Mouse (Mus musculus) kidney, postnatal 14 days (tissue): ENCODE results near the gene Parg.
"Not testable (repeated sequence)": the region's sequence is repeated elsewhere in the genome, so short reads cannot be mapped to it uniquely, and the experiment has no call there.

Experiments used
- DNase-seq: peaks from one replicate; pipeline ENCODE4 v3.0.0; 2022; ENCODE audit warnings: mixed read lengths

The Parg gene

GRCm38 (mm10) chr14:32201791-32202451 is at the start of gene Parg, which contains the start of gene Timm23:
Gene Parg (plus strand): TSS chr14:32201949.
Gene Timm23 (minus strand): TSS chr14:32201898.
- peak; percentile 93 for DNase-seq

DNA sequence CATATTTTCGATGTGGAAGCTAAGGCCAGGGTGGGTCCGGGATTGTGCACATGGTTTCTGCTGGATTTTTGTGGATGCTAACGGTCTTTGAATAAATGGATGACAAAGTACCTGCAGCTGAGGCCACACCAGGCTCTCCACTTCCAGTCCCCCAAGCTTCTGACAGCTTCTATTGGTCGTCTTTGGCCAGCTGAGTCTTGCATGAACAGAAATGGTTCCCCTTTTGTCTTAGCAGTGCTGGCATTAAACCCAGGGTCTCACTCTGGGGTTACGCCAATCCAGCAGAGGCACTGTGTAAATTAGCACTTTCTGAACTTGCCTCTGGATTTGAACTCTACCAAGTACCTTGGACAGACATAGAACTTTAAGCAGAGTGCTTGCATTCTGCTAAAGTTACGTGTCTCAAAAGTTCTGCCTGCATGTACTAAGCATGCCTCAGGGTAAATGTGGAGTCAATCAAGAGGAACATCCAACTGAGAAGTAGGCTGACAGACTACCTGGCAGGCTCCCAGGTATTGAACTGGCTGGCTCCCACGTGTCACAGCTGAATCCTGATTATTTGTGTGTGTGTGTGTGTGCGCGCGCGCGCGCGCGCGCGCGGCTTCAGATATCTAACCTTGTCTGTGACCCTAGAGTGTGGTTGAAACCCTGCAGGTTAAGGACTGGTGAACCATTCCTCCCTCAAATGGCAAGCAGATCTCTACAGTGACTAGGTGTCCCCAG is 49.3 kb upstream of the Parg start:
- no peak for DNase-seq

DNA sequence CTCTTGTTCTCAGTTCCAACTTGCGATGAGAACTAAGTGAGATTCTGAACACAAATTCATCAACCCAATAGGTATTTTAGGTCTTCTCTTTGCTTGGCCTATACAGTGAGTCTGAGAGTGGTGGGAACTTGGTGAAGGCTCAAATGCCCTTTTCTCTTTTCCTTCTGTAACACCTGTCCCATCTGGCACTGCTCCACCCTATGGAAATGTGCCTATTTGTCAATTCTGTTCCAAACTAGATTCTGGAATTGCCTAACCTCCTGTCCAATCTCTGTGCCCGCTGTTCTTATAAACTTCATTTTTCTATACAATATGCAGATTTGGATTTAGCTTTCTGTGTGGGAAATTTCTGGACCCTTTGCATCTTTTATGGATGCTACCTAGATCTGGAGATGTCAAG is 48.6 kb upstream of the Parg start:
- DNase-seq, result no peak

- no peak for DNase-seq
Measured at GRCm38 (mm10) chr14:32154758-32155157, 47.0 kb upstream of the Parg start.

- no peak for DNase-seq
Measured at GRCm38 (mm10) chr14:32159150-32159670, 42.5 kb upstream of the Parg start.

- peak; percentile 99 for DNase-seq
Measured at GRCm38 (mm10) chr14:32159690-32160246, 42.0 kb upstream of the Parg start, which contains the start of gene Ncoa4. Gene Ncoa4 (plus strand): TSS chr14:32159865.

DNA sequence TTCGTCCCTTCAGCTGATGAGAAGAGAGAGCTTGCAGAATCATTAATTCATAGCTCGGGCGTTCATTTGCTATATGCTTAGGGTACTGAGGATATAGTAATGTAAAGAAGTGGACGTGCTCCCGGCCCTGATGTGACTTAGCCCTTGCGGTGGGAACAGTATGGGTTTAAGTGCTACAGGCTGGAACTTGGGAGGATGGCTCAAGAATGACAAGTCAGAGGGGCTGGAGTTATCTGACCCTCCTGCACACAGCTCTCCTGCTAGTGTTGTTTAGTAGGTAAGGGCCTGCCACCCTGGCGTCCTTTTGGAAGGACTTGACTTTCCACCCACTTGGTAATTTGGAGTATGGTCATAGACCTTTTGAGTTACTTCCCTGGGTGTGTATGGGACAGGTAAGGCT is 41.2 kb upstream of the Parg start:
- no peak for DNase-seq

DNA sequence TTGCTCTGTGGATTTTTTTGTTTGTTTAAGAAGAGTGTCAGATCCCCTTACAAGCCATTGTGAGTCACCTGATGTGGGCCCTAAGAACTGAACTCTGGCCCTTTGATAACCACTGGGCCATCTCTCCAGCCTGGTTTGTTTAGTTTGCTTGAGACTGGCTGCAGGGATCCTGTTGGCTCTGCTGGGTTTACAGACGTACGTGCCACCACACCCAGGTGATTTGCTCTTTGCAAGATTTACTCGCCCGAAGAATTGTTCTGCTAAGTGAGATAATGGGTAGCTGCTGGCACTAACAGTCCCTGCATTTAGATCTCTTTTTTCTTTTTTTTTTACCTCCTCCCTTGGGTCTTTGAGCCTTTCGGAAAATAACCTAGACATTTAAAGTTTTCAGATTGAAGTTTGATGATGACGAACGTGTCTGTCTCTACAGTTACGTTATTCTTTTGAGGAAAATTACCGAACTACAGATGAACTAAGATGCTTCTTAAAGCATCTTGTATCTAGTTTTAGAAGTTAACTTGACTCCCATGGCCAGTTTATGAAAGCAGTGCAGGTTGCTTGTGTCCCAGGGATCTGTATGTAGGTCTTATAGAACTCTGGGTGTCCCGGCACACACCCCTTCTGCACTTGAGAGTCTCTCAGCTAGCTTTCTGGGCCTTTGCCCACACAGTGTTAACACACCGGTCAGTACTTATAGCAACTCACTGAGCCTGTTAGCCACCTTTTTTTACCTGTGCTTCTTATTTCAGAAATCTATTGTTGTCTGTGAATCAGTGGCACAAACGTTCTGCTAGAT is 40.5 kb upstream of the Parg start:
- DNase-seq, result no peak

GRCm38 (mm10) chr14:32162231-32162630 is 39.5 kb upstream of the Parg start:
- DNase-seq, result no peak

- no peak for DNase-seq
Measured at GRCm38 (mm10) chr14:32163203-32163888, 38.4 kb upstream of the Parg start.

- DNase-seq, result no peak
Measured at GRCm38 (mm10) chr14:32164173-32165051, 37.3 kb upstream of the Parg start.

GRCm38 (mm10) chr14:32165278-32166061 is 36.3 kb upstream of the Parg start:
- DNase-seq, result peak; percentile 93

GRCm38 (mm10) chr14:32166062-32166441 is 35.7 kb upstream of the Parg start:
- DNase-seq, result no peak

DNA sequence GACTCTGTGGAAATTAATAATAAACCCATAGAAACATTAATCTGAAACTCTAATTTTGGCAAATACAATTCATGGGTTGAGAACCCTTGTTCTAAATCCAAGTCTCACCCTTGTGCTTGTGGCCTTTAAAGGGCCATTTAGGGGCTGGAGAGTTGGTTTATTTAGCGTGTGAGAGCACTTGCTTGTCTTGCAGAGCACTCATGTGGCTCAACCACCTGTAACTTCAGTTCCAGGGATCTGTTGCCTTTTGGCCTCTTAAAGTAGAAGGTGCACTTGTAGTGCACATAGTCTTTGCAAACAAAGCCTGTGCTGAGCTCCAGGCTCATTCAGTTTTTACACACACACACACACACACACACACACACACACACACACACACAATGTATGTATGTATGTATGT is 34.9 kb upstream of the Parg start:
- no peak for DNase-seq

DNA sequence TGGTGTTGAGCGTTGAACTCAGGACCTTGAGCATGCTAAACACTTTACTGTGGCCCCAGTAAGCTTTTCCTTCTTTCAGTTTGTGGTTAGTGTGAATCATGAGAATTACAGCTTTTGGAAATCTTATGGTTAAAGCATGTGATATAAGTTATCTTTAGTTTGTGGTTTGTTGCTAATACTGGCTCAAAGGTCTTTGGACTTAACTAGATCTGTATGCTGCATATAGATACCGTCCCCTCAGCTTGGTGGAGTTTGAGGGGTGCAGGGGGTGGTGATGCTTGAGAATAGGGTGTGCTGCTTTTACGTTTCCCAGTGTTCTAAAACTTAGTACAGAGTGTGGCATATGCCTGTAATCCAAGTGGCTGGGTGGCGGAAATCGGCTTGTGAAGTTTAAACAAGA is 34.4 kb upstream of the Parg start:
- DNase-seq, result no peak

GRCm38 (mm10) chr14:32168653-32169231 is 33.0 kb upstream of the Parg start:
- no peak for DNase-seq

DNA sequence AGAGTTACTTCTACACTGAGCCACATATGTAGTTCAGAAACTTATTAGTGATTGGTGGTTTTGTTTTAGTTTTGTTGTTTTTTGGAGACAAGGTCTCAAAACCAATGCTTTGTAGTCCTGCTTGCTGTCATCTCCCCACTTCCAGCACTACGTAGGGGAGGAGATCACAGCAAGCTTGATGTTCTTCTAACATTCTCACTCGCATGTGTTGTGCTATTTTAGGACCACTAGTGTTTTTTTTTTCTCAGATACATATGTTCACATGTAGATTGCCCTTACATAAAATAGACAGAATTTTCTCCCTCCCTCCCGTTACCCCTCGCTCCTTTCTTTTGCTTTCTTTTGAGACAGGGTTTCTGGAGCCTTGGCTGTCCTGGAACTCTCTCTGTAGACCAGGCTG is 31.6 kb upstream of the Parg start:
- DNase-seq, result no peak

DNA sequence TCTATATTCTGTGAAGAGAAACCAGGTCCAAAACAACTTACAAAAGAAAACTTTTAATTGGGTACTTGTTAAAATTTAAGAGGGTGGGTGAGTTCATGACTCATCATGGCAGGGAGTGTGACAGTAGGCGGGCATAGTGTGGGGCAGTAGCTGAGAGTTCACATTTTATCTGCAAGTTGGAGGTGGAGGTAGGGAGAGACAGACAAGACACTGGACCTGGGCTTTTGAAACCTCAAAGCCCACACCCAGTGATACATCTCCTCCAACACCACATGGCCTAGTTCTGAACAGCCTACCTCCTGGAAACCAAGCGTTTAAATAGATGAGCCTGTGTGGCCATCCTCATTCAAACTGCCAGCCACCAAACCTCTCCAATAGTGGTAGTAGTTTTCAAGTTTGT is 26.4 kb upstream of the Parg start:
- DNase-seq, result no peak

DNA sequence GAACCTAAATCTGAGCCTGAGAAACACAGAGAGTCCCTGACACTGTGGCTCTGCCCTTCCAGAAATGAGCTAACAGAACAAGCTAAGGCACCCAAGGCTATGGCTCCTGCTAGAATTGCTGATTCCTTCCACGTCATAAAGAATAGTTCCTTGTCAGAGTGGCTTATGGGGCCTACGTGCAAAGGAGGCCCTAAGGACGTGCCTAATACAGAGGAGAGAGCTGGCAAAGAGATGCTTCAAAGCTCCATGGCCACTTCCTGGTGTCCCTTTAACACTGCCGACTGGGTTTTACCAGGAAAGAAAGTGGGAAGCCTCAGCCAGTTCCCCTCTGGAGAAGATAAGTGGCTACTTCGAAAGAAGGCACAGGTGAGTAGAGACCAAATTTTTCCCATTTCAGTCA is 25.2 kb upstream of the Parg start:
- not testable (repeated sequence) for DNase-seq
